Mouse (Mus musculus) bone marrow, adult 2 months (tissue): ENCODE measurements around the gene Mia2.

ENCODE experiments used
- CTCF ChIP-seq: fragments of 200-500 bp; IDR thresholded peaks from 2 replicates; pipeline ENCODE4 v1.5.1; 2011; ENCODE audit warnings: low read length, control low read depth; ENCODE audit not compliant: control insufficient read depth, insufficient read depth
- POLR2A ChIP-seq: fragments of 200-500 bp; IDR thresholded peaks from 2 replicates; pipeline ENCODE4 v1.6.1; 2011; ENCODE audit warnings: low read depth, mild to moderate bottlenecking, control low read depth, low read length, borderline replicate concordance; ENCODE audit not compliant: control insufficient read depth

DNA sequence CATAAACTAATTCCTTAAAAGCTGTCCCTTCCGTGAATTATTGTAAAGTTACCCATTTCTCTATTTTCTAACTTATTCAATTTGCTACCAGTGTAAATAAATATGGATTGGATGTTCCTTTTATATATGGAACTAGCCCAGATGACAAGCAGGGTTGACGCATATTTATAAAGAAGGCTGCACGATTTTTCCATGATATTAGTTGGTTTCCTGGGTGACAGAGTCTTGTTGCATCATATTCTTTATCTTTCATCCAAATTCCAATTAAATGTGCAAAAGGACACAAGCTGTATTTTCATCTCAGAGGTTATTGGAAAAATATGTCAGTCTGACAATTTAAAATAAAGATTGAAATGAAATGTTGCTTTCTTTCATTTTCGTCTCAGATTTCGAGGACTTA lies 142.8 kb downstream of the Mia2 start:
- no peak for TF ChIP-seq CTCF
- no peak for TF ChIP-seq POLR2A
